In the genomic region with DNA sequence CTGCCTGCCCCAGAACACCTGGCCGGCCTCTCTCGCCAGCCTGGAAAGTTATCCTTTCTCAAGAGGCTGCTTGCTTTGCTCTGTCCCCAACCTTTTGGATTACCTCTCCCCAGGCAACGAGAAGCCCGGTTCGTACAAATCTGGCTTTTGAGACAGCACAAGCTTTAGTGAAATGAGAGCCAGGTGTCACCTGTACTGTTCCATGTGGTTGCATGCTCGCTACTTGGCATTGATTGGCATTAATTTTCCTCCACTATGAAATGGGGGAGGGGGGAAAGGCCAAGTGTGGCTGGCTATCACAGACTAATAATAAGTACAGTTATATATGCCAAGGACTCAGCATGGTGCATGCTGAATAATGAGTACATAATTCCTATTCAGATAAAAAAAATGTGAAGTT, we compare ENCODE assay signal across 7 mouse cellular contexts.
"Had no signal": no experiment of that assay in that cellular context is flagged by ENCODE, and none has a peak within 500 bp of the region (broad histone marks: within the 10 kb centered on the region; RNA-seq: fewer than 3 reads in every experiment).

No protein-coding gene starts in this region.

- DNase-seq: lung, adult 2 months; lung, postnatal 14 days; lung, postnatal 36 days; right cerebral cortex, postnatal 14 days; thymus, adult 2 months; thymus, postnatal 25 days; thymus, postnatal 4 days had no signal
